Mouse (Mus musculus) left cerebral cortex, postnatal 10 days (tissue): ENCODE data around the gene Ccdc105. TPM values are rescaled to one million over a fixed set of nuclear protein-coding genes. Genes with fewer than 3 reads are reported as not detected.

Source experiments
- DNase-seq, 2 experiments: peaks; one replicate each; pipeline ENCODE4 v3.0.0; 2021 to 2022; ENCODE audit warnings: low spot score in 2 of 2, mixed read lengths in 1 of 2; ENCODE audit errors: extremely low spot score in 1 of 2
- intact Hi-C: fragments of 180-260 bp; cut with DNase I; formaldehyde crosslinking; loops from one replicate; pipeline ENCODE4 v1.15.1; 2025
- total RNA-seq, 2 experiments: library from RNA; stranded (reverse); gene quantifications; 2 replicates each; pipeline ENCODE4 v1.2.3; 2021

Ccdc105 gene
- total RNA-seq = under 1 TPM; 0.20 to 0.32 TPM

DNA sequence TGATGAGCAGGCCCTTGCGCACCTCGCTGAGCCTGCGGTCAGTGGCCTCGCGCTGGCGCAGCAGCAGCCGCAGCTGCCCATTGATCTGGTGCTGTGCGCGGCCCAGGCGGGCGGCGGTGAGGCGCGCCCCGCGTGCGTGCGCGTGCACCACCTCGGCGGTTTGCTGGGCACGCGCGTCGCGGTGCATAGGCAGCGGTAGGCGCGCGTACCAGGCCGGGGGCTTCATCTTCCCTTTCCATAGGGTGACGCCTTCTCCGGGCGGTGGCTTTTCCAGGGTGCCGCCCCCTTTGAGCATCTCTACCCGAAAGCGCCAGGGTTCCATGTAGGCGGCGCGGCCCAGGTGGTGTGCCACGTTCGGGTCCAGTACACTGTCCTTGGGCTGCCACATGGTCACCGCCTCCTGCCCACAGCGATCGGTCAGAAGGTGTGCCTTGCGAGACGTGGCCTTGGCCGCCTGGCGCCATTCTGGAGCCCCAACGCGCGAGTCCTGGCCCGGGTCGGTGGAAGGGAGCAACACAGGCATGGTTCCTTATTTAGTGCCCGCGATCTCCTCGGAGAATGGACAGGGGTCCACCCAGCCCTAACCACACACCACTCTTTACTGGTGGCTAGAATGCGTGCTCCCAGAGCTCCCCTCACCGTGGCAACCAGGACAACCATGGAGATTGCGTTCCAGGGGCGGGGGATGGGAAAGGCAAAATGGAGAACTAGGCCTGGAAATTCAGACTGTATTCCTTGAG lies at the start of gene Ccdc105:
Ccdc105 (minus strand) TSS at position 614 of the 740 bp plus-strand sequence.
- intact Hi-C loops = loop anchor here (5.0 kb wide), 1 partner anchor 345 kb away; the partner anchor contains the start of gene 2610008E11Rik

DNA sequence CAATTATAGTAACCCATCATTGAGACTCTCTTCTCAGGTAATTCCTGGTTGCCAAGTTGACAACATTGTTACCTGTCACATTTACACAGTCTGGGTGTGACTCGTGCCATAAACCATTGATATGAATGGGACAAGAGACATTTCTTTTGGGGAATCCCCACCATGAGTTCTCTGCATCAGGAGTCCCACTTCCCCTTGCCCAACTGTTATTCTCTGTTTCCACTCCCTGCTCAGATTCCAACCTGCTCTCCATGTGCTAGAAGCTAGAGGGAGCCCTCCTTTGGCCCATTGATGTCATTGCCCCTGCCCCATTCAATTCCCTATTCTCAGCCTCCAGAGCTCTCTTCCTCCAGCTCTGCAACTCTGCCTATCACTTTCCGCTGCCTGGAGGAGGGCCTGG lies 48.6 kb upstream of the Ccdc105 start:
- intact Hi-C loops = no loop called here
- DNase-seq = no peak

More for the DNA sequence above, at the start of gene Ccdc105:
- DNase-seq = peak; percentile 78 to 84

DNA sequence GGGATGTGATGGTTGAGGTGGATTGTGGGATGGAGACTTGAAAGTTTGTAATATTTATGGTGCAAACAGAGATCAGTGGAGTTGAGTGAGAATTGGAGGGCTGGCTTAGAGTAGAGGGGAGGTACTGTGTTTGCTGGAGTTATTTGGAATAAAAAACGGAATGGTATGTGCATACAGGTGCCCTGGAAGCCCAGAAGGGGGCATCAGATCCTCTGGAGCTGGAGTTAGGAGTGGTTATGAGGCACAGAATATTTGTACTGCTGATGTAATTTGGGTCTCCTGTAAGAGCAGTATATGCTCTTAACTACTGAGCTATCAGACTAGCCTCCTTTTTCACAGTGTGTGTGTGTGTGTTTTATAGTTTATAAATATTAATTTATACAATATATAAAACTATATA lies 37.7 kb upstream of the Ccdc105 start:
- no peak for DNase-seq
- intact Hi-C loops = no loop called here

GRCm38 (mm10) chr10:78787566-78788087 lies 34.8 kb upstream of the Ccdc105 start:
- intact Hi-C loops = no loop called here
- DNase-seq = peak; percentile 86 to 91

DNA sequence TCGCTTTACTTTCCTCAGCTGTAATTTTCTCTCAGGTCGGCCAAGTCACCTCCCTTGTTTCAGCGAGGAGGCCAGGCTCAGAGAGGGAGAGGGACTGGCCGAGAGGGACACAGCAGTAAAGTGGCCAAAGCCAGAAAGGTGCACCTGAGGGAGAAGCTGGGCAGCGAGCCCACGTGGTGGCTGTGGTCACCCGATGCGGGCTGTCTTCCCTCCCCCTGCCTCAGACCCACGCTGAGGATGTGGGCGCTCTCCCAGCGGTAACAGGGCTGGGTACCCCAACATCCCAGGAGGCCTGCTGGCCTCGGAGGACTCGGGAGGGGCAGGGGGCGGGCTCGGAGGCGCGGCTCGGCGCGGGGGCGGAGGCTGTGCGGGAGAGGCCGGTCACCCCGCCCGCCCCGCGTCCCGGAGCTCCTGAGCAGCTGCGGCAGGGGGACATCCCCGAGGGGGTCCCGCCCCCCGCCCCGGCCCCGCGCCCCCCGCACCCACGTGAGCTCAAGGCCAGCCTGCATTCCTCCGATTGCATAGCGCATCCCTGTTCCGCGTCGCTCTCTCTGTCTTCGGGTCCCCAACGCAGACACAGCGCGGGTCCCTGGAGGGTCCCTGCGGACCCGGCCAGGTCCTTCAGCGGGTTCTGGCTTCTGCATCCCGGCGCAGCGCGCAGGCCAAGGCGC lies 27.3 kb upstream of the Ccdc105 start, which contains the start of gene Slc1a6:
Slc1a6 (plus strand) TSS at position 516 of the 671 bp plus-strand sequence.
- intact Hi-C loops = no loop called here
- peak in 1 of 2 experiments; percentile 76 for DNase-seq

DNA sequence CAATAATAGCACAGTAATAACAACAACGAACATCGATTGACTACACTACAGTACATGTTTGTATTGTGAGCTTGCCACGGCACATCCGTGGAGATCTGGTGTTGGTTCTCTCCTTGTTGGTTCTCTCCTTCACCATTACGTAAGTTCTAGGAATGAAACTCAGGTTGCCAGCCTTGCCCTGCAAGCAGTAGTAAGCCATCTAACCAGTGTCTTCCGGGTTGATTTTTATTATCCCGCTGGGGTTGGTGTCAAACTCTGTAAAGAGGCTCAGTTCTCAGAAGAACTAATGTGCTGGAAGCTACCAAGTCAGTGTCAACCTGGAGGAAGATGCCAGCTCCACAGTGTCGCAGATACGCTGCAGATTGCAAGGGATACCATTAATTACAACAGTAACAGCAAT lies 26.7 kb upstream of the Ccdc105 start:
- no peak for DNase-seq
- intact Hi-C loops = no loop called here

DNA sequence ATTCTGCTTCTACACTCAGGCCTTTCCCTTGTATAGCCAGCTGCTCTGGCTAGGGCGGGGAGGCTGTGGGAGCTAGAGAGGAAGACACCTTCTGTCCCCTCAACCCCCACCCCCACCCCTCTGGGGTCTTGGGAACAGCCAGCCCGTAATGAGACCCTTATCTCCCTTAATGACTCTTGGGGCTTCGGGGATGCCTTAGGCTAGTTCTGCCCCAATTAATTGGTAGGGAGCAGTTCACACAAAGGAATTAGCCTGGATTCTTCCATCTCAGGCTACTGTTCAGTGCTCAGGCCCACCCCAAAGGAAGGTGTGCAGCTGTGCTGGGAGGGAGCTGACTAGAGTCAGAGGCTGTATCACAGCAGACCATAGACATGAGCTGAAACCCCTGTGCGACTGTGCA lies 23.0 kb upstream of the Ccdc105 start:
- intact Hi-C loops = no loop called here
- DNase-seq = no peak

DNA sequence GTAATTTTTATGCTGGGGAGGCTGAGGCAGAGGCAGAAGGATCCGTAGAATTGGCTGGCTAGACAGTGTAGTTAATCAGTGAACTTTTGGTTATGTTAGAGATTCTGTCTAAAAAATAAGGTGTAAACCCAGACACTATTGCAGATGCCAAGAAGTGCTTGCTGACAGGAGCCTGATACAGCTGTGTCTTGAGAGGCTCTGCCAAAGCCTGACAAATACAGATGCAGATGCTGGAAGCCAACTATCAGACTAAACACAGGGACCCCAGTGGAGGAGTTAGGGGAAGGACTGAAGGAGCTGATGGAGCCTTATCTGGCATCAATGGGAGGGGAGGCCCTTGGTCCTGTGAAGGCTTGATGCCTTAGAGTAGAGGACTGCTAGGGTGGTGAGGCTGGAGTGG lies 12.7 kb upstream of the Ccdc105 start:
- intact Hi-C loops = no loop called here
- DNase-seq = no peak

DNA sequence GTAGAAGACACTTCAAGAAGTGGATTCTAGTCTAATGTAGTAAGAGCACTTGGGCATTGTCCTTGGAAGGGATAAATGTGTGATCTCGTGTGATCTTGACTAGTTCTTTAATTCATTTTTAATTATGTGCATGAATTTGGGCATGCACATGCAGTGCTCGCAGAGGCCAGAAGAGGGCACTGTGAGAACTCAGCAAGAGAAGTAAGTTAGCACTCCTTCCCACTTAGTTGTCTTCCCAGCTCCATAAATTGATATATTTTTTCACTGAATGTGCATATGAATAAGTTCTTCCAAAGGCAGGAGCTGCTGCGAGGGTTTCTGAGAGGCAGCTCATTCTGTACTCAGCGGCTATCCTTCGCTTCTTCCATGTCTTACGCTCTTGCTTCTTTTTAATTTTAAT lies 3.2 kb upstream of the Ccdc105 start:
- intact Hi-C loops = no loop called here
- DNase-seq = peak; percentile 72 to 78

DNA sequence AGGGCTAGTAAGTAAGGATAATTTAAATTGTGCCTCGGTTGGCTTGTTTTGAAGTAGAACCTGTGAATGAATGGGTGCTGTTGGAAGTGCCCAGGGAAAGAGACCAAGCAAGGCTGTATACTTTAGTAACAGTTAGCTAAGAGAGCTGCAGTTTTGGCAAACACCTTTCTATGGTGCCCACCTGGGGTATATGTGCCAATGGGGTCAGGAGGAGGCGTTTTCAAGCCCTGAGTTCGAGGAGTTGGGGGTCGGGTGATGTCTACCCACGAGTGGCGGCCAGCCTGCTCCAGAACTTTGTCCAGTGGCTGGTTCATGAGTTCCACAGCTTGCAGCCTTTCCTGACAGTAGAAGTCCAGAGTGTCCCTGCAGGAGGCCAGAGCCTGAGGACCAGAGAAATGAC lies 3.9 kb downstream of the Ccdc105 start:
- intact Hi-C loops = loop anchor here (10.0 kb wide), 1 partner anchor 114 kb away; no protein-coding TSS in a partner anchor
- no peak for DNase-seq

DNA sequence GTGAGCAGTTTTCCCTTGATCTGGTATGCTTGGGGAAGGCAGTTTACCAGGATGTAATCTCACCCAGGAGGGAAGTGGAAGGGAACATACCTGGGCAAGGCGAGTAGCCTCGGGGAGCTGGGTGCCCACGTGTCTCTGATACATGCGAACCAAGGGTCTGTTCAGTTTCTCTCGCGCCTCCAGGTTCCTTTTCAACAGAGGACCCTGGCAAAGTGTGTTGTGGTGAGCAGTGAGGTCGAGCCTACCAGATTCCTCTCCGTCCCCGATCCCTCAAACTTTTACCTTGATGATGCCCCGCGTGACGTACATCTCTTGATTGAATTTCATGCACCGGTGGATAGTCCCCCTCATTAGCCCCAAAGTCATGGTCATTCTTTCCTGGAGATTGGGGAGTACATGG lies 4.7 kb downstream of the Ccdc105 start:
- intact Hi-C loops = loop anchor here (10.0 kb wide), 1 partner anchor 113 kb away; no protein-coding TSS in a partner anchor
- DNase-seq = no peak

DNA sequence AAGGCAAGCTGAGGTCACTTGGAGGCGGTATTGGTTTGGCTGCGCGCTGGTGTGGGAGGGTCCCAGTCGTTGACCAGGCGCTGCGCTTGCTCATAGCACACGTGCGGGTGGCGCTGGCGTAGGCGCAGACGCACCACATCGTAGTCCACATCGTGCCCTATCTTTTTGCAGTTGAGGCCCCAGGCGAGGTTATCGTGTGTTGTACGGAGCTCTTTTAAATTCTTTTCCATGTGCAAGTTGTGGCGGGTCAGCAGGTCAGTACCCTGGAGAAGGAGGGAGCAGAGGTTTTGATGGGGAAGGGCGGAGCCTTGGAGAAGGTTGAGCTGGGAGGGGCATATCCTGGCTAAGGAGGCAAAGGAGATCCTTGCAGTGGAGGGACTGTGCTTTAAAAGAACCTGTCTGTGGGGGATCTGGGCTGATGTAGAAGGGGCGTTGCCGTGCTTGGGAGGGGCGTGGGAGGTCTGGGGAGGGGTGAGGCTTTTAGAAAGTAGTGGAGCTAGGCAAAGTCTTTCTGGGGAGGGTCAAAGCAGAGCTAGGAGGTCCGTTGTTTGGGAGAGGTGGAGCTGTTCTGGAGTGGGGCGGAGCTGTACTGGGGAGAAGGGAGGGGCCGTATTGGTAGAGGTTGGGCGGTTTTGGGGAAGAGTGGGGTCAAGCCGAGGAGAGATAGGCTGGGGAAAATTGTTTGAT lies 5.7 kb downstream of the Ccdc105 start:
- peak in 1 of 2 experiments; percentile 47 for DNase-seq
- intact Hi-C loops = loop anchor here (10.0 kb wide), 1 partner anchor 112 kb away; no protein-coding TSS in a partner anchor

DNA sequence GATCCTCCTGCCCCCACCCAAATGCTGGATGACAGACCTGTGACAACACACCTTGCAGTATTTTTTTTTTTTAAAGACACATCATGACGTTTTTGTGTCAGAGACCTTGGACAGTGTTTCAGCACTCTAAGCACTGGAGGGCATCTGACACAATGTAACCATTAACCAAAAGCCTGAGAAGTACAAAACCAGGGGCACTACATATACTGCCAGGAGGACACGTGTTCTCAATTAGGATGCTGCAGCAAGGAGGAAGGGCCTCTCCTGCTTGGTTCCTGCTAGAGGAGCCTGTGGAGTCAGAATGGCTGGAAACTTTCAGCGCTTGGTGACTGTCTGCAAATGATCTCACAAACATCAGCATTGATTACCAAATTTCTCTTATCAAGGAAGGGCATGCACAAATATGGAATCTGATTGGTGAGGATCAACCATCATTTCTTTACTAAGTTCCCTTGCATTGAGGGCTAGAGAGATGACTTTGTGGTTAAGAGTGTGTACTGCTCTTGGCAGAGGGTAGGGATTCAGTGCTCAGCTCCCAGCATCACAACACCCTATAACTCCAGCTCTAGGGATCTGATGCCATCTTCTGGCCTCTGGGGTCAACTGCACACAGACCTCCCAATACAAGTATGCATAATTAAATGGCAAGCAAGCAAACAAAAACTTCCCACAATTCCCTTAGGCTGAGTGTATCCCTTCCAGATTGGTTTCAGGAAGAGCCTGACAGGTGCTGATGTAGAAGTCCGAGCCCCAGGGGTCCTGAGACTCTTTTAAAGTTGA lies 7.2 kb downstream of the Ccdc105 start:
- no peak for DNase-seq
- intact Hi-C loops = loop anchor here (10.0 kb wide), 1 partner anchor 111 kb away; no protein-coding TSS in a partner anchor

DNA sequence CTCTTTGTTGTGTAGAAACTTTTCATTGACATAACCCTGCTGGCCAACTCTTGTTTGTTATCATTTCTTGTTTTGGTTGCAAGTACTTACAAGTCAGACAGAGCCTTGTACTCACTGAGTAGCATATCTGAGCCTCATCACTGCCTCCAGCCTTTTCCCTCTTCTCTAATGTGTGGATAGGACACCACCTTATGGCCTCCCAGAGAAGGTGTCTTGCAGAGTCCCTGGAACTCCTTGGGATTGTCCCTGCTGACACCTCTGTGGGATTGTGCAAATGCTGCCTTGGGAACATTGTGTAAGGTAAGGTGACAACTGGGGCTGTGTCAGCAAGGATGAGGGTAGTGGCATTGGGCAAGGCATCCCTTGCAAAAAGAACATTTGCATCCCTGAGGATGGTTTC lies 9.1 kb downstream of the Ccdc105 start:
- intact Hi-C loops = loop anchor here (10.0 kb wide), 1 partner anchor 109 kb away; no protein-coding TSS in a partner anchor
- no peak for DNase-seq

DNA sequence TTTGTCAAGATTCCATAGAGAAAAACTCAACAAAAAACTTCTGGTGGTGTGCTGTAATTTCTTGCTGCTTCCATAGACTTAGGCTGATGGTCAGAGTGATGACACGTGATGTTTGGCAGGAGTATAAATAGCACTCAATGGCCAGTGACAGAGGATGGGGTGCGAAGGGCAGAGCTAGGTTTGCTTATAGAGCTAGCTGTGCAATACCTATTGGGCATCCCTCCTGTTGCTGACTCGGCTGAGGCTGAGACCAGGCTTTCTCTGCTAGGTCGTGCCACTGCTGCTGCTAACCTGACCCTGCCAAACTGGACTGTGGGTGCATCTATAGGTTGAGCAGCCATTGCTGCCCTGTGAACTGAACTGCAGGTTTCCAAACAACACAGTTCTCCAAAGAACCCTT lies 13.0 kb downstream of the Ccdc105 start:
- DNase-seq = no peak
- intact Hi-C loops = loop anchor here (10.0 kb wide), 1 partner anchor 105 kb away; no protein-coding TSS in a partner anchor

GRCm38 (mm10) chr10:78727876-78728275 lies 25.0 kb downstream of the Ccdc105 start:
- DNase-seq = no peak
- intact Hi-C loops = no loop called here

DNA sequence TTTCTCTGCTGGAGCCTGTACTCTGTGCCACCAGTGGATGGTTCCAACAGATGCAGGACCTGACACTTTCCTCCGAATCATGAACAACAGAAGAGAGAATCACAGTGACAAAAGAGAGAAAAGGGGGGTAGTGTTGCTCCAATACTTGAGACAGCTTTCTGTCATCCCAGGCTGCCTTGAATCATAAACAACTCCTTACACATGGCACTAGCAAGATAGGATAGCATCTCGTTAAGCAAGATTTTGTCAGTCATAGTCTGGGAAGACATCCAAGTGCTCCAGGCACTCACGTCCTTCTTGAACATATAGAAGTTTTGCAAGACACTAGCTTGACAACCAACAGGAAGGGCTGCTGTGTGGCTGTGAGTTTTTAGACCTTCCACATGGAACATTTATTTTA lies 25.8 kb downstream of the Ccdc105 start:
- intact Hi-C loops = no loop called here
- DNase-seq = peak in 1 of 2 experiments; percentile 40

- no peak for DNase-seq
- intact Hi-C loops = no loop called here
Observed at GRCm38 (mm10) chr10:78723416-78723815, 29.4 kb downstream of the Ccdc105 start.
